Mouse (Mus musculus): ENCODE data around the gene AY761185.
"Not testable (repeated sequence)": the region's sequence is repeated elsewhere in the genome, so short reads cannot be mapped to it uniquely, and the experiment has no call there.

Gene AY761185

GRCm38 (mm10) chr8:20944610-20945009 is at the start of gene AY761185:
AY761185 (minus strand) TSS chr8:20944710.
- DNase-seq, result no peak

GRCm38 (mm10) chr8:20994042-20994441 is 49.5 kb upstream of the AY761185 start:
- DNase-seq, result not testable (repeated sequence)

- no peak for DNase-seq
These were observed 35.3 kb upstream of the AY761185 start for GRCm38 (mm10) chr8:20979846-20980245.

GRCm38 (mm10) chr8:20964531-20964930 is 20.0 kb upstream of the AY761185 start:
- no peak for DNase-seq

GRCm38 (mm10) chr8:20921971-20922370 is 22.5 kb downstream of the AY761185 start, which contains the start of gene Gm6040:
Gm6040 (minus strand) TSS chr8:20922071.
- no peak for DNase-seq

- no peak for DNase-seq
These were observed 32.2 kb downstream of the AY761185 start for GRCm38 (mm10) chr8:20912288-20912687.

GRCm38 (mm10) chr8:20908256-20908655 is 36.3 kb downstream of the AY761185 start:
- no peak for DNase-seq

- DNase-seq, result no peak
These were observed 37.4 kb downstream of the AY761185 start for GRCm38 (mm10) chr8:20907119-20907518.

GRCm38 (mm10) chr8:20902527-20902926 is 42.0 kb downstream of the AY761185 start, which contains the start of gene Gm15056:
Gm15056 (minus strand) TSS chr8:20902627.
- no peak for DNase-seq
